Mouse (Mus musculus) WW6 (cell line): ENCODE data around the gene Rex1bd.

Experiments
- DNase-seq: peaks from one replicate; pipeline ENCODE4 v3.0.0-alpha.2; 2013; ENCODE audit warnings: low read depth, low spot score

The Rex1bd gene

DNA sequence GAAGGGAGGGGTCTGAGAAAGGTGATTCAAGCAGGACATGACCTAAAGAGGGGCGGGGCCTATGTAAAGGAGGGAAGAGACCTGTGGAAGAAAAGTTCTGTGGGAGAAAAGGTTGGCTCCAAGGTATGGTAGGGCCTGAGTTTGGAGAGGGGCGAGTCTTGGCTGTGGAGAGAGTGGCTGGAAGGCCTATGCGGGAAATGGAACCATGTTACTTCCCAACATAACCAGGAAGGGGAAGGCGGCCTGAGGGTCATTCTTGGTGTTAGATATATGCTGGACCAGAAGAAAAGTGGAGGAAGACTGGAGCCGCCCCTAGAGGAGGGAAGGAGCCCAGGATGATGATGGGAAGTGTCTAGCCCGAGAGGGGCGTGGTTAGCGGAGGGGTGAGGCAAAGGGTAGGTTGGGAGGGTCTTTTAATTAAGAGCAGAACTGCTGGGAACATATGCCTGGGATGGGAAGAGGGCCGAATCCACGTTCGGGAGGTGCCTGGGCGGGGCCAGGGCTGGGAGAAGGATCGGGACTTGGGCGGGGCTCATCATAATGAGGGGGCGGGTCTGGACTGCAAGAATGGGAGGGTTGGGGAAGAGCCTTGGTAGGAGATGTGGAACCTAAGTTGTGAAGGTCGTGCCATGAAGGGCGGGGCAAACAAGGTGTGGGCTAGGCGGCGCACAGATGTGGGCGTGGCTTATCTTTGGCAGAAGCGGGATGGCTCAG lies 29.1 kb downstream of the Rex1bd start:
- DNase-seq = peak; percentile 82

DNA sequence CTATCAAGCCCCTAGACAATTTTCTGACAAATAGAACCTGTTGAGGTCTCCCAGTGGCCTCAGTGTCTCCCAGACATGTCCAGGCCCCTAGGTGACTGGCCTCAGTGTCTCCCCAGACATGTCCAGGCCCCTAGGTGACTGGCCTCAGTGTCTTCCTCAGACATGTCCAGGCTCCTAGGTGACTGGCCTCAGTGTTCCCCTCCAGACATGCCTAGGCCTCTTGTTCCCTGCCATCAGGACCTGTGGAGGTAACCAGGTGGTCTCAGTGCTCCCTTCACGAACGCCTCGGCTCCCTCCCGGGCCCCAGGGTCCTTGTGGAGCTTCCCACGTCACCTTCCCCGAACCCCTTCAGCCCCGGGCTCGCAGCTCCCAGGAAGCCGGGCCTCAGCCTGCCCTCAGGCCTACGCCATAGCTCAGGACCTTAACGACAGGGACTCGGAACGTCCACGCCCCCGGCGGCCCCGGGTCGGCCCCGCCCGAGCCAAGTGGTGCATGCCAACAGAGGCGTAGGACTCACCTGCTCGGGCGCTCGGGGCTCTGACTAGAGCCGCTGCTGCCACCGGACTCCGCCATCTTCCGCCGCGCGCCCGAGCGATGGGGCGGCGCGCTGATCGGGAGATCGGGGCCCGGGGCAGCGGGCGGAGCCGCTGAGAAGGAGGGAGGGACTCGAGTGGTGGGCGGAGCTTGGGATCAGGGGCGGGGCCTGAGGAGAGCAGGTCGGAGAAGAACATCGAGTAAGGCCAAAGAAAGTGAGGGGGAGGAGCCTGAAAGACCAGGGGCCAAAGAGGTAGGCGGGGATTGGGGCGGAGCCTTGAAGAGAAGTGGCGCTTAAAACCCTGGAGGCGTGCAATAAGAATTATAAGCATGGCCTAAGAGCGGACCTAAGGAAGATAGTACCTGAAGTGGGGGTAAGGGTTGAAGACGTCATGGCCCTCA lies 30.0 kb downstream of the Rex1bd start, which contains the start of gene Klhl26:
Klhl26 (minus strand) TSS at position 636 of the 936 bp plus-strand sequence.
- DNase-seq = peak; percentile 97

DNA sequence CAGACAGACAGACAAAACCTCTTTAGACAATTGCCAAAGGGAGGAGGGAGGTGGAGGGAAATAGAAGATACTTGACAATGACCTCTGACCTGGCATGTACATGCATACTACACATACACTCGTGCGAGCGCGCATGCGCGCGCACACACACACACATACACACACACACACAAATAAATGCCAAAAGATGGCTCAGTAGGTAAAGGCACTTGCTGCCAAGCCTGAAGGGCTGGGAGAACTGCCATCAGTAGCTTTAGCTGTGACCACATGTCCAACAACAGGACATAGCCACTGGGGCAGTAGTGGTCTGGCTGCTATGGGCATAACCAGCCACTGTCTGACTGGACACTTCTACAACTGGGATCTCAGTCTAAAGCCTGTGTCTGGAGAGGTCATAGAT lies 34.7 kb downstream of the Rex1bd start:
- no peak for DNase-seq

DNA sequence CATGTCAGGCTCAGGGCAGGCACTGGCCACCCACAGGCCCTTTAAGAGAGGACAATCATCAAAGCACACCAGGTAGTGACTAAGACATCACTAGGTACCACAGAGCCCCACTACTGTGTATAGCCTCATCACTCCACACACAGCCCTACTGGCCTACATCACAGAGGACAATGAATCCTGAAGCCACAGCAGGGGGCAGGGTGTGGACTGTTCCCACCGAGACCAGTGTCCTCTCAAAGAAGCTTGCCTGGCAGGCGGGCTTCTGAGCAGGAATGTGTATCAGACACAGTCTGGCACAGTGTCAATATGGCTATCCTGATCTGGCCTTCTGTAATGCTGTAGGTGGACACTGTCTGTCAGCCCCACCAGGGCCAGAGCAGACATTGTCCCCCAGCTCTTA lies 36.6 kb downstream of the Rex1bd start:
- DNase-seq = no peak

DNA sequence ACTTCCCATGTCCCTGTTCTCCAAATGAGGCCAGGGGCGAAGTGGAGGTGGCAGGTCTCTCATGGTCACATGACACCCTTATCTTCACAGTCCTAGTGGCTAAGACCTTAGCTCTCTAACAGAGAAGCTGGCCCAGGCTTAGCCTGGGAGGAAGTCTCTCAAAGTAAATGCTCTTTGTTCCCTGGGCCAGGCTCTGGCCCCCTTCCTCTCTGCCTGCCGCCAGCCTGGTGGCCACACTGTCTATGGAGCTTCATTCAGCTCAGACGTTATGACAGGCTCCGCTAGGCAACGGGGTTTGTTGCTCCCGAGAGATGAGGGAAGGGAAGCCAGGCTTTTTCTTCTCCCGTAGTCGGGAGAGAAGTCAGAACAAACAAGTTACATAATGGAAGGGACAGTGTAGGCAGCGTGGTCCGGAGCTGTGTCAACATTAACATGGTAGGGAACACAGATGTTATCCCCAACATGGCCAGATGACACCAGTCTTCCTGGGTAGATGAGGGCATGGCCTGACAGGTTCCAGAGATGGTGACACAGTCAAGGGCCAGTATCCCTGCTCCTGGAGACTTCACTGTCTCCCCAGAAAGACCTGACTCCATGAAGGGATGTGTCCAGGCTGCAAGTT lies 37.1 kb downstream of the Rex1bd start:
- no peak for DNase-seq

DNA sequence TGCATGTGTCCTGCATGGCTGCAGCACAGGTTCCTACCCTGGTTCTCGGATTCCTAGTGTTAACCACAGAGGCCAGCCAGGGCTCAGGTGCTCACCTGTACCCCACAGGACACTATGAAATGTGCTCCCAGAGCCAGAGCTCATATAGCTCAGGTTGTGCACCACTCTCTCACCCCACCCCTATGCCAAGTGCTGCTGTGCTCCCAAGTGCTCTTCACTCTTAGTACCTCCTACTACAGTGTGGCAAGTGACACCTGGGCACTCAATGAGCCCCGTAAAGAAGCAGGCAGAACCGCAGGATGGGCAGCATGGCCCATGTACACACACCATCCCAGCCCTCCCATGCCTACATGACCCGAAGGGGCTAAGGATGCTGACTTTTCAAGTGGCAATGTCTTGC lies 37.8 kb downstream of the Rex1bd start:
- DNase-seq = no peak

DNA sequence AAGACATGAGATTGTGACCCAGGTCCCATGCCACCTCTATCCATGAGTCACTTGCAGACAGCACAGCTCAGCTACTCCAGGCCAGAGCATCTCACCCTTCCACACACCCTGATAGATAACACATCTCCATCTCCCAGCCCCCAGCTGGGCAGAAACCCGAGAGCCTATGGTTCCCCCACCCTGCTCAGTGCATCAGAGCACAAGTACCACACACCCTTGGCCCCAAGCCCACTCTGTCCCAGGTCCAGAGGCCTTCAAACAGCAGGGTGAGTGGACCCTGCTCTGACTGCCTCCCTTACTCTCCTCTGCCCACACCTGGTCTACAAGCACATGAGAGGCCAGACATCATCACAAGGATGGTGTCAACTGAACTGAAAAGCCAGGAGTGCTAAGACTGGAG lies 38.6 kb downstream of the Rex1bd start:
- no peak for DNase-seq

DNA sequence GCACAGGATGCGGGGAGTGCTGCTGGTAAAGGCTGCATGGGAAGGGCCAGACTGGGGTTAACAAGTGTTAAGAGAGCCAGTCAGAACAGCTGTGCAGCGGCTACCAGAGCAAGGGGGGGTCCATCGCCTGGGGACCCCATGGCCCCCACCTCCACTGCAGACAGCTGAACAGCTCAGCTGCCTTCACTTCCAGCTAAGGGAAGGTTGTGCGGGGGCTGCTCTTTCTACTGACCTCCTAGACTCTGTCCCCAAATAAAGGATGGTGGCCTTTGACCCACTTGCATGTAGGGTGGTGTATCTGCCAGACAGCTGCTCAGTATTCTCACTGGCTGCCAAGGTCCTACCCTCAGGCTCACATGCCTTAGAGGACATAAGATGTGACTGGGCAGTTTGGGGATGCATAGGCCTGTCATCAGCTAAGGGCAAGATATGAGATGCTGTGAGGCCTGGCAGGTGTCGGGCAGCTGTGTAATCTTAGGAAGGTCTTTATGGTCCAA lies 39.3 kb downstream of the Rex1bd start:
- no peak for DNase-seq

DNA sequence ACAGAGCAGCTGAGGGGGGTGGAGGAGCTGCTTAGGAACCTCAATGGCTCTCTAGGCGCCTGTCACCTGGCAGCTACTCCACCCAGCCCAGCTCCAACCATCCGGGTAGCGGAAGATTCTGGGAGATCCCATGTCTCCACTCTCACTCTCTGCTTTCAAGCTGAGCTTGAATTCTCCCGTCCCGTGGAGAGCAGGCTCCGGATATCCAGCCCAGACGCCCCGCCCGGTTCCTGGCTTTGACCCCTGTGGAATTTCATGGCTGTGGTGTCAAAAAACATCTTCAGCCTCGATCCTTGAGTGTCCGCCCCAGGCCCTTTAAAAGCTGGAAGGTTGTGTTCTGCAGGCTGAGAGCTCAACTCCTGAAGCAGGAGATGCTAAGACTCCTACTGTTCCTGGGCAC lies 39.8 kb downstream of the Rex1bd start:
- DNase-seq = no peak

DNA sequence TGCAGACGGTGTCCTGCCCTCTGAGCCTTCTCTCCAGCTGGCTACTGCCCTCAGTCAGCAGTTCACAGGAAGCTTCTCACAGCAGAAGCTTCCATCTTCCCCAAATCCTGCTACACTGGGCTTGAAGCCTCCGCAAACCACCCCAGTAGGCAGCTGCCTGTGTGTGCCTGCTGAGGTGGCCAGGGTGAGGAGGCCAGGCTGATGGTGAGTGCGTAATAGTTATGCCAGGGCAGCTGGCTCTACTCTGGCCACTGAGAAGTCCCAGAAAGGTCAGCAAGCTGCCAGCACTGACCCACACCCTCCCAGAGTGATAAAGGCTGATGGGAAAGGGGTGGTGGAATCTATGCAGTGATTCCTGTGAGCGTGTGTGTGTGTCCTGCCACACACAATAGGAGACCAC lies 40.2 kb downstream of the Rex1bd start:
- no peak for DNase-seq

DNA sequence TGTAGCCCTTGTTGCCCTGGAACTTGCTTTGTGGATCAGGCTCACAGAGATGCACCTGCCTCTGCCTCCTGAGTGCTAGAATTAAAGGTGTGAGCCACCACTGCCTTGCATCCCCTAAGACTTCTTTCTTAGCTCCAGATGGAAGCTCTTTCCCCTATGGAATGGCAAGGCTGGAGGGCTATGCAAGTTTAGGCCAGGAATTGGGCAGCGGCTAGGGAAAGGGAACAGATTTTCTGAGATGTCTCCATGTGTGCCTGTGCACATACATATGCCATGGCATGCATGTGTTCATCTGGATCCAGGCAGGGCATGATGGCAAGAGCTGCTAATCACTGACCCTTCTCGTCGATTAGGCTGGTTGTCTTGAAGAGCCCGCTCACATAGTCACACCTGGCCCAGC lies 40.9 kb downstream of the Rex1bd start:
- no peak for DNase-seq

DNA sequence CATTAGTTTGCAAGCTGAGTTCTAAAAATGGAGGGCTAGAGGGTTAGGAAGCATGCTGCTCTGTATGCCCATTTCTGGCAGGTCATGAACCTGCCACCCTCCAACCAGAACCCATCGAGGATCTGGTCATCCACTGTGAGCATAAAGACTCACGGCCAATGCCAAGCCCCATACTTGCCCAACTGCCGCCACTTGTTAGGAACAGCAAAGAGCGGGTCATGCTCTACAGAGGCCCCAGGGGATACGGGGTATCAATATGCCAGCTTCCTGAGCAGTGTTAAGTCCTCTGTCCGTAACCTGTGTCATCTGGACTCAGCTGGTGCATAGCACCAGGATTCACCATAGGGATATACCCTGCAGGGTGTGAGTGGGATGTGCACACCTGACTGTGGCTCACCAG lies 42.4 kb downstream of the Rex1bd start:
- DNase-seq = no peak

DNA sequence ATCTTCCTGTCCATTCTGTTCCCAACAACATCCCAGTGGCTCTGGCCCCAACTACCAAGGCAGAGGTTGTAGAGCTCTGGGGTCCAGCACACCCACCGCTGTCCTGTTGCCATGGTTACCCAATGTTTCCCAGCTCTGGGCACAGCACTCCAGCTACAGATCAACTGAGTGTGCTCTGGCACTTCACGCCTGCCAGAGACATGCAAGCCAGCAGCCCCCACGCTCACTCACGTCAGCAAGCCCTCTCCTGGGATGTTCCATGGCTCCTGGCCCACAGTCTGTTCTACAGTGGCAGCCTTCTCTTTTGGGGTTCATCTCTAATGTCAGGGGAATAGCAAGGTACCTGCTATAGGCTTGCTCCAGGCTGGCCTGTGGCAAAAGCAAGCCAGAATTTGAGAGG lies 43.2 kb downstream of the Rex1bd start:
- DNase-seq = no peak

DNA sequence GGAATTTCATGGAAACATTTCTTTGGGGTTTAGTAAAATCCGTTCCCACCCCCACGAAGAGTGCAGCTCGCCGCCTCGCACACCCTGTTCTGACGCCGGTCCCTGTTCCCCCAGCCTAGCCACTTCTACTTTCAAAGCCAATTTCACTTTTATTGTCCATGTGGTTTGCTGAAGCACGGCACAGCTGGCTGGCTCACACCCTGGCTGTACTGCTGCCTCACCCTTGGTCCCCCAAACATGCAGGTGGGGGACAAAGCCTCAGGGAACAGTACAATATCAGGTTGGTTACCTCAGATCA lies 44.1 kb downstream of the Rex1bd start:
- no peak for DNase-seq

DNA sequence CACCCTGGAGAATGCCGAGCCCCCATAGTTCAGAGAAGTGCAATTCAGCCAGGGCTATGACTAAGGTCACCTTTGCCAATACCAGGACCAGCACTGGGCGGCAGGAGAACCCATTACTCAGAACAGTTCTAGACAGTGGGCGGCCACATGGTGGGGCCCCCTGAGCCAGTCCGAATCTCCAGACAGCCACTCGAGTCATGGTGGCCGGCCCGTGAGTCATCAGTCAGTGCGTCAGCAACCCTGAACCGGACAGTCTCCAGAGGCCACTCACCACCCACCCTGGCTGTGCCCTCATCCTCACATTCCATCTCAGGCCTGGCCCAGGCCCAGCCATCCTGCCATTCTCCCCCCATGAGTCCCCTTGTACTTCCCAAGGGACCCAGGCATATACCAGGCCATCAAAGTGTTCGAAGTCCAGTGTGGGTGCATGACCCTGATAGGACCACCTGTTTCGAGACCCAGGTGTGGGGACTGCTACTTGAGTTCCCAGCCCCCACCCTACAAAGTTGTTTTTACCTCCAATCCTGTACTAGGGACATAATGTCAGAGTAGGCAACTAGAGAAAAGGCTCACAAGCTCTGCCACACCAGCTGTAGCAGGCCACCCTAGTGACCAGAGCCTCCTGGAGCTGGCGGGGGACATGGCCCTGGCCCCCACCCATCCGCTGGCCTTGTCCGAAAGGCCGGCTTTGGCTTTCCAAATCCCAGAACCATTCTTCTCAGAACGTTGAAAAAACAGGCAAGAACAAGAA lies 44.6 kb downstream of the Rex1bd start:
- DNase-seq = no peak

DNA sequence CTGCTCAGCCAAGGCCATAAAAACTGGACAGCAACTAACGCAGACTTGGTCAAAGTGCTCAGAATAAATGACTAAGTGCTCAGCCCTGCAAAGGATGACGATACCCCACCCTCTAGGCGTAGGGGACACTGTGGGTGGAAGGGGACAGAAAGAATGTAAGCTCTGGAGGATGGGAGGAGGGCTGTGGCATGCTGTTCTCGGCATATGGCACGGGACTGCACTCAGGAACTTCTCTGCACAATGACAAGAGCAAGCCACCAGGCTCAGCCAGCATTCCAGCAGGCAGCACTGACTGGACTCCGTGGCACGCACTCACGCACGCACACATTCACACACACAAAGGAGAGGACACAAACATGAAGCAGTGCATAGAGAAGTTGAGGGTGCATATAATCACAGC lies 45.9 kb downstream of the Rex1bd start:
- no peak for DNase-seq

DNA sequence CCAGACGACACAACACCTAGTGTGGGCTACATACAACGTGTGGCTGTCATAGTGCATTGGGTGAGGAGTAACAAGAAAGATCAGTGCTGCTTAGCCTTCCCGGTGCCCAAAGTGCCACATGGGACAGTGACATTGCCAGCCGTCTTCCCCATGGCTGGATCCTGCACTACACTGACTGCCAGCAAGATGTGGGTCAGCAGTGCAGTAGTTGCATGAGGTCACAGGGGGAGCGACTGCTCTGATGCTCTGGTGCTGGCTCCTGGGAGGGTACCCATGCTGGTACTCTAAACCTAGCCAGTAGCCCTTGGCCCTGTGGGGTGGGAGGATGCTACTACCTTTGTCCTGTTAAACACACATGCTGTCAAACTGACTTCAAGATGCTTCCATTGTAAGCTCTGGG lies 46.4 kb downstream of the Rex1bd start:
- DNase-seq = no peak

DNA sequence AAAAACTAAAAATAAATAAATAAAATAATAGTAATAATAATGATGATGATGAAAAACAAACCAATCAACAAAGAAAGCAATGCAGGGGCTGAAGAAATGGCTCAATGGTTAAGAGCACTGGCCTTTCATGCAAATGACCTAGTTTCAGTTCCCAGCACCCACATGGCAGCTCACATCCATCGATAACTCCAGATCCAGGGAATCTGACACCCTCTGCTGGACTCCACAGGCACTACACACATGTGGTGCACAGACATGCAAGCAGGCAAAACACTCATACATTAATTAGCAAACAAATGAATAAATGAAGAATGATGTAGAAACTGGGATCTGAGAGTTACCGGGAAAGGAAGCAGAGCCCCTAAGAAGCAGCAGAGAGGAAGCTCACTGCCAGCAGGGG lies 46.9 kb downstream of the Rex1bd start:
- no peak for DNase-seq

DNA sequence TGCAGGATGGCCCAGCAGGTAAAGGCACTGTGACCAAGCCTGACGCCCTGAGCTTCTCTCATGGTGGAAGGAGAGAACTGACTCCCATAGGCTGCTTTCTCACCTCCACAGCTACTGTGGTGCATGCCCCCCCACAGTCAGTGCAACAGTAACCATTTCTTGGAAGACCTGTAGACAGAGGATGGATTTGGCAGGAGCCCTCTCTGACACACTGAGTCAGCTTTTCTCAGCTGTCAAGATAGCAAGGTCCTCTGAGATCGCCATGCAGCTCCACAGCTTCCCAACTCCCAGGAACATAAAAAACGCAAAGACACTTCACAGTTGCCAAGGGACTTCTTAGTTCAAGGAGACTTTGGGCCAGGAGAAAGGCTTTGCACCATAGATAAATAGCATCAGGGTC lies 48.1 kb downstream of the Rex1bd start:
- DNase-seq = no peak

DNA sequence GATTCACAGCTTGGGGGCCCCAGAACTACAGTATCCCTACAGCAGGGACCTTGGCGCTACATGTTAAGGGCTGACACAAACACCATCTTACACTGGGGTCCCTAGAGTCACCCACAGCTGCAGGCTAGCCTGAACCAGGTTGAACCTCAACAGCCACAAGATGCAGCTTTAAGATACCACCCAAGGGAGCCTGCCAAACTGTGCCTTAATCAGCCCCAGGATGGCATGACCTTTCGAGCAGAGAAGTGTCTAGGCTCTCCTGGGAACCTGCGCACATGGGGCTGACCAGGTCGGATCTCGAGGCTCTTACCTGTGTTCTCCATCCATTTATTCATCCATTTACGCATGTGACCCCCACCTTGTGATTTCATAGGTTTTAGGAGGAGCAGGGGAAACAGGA lies 48.7 kb downstream of the Rex1bd start:
- DNase-seq = no peak

DNA sequence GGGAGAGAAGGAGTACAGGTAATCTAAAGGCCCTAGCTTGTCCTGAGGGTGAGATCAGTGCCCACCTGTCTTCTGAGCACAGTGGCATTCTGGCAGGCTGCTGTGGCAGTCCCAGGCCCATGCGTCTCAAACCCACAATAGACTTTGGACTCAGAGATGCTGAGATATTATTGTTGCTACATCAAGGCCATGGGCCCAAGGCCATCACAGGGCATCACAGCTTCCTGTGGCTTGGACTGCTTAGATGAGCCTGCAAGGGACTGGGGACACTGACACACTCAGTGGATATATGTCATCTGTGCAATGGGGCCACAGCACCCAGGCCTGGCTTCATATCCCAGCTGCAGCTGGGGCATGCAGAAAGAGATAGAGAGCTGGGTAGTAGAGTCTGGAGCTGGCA lies 49.6 kb downstream of the Rex1bd start:
- DNase-seq = no peak
